ENCODE assay signal across 12 mouse cellular contexts in the genomic region with DNA sequence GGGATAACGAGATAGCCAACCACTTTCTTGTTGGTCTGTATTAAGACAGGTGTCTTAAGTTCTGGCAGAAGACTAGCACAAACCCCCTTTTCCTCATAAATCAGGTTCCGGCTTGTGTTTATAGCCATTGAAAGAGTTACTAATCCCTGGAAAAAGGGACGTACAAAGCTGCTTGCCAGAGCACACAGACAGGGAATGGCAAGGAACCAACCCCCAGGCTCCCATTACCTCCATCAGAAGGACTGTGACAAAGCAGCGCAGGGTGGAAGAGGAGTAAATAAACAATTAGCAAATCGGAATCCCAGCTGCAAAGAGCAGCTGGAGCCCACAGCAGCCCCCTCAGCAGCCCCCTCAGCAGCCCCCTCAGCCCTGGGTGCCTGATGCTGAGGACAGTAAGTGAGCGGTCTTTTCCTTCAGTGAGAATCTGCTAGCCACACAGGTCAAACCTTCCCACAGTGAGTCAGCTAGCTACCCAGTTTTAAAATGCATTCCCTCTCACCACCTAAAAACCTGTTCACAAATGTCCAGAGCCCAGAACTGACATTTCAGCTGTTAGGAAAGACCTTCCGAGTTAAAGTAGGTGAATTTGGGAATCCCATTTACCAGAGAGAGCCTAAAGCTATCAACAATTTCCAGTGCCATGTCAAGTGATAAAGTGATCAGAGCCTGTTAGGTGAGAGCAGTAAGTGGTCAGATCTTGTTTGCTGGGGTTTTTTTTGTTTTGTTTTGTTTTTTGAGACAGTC. TPM values are rescaled to one million over a fixed set of nuclear protein-coding genes. Genes with fewer than 3 reads are reported as not detected.
DNase-seq lines count a peak whose midpoint lies in the region; ATAC-seq and TF ChIP-seq lines count a peak whose summit lies in the region.
"Had no signal": no experiment of that assay in that cellular context is flagged by ENCODE, and none has a peak within 500 bp of the region (broad histone marks: within the 10 kb centered on the region; RNA-seq: fewer than 3 reads in every experiment).

No protein-coding gene starts in this region.

- no peak overlapping the region for H3K9ac ChIP-seq in hindbrain, embryonic 11.5 days (ENCODE audit: low read depth, low read length)
- no peak overlapping the region for H3K9ac ChIP-seq in hindbrain, postnatal 0 days (replicated peaks; ENCODE audit: low read length)
- H3K9ac ChIP-seq in neural tube, embryonic 13.5 days: no peak overlapping the region
- H3K9ac ChIP-seq in limb, embryonic 12.5 days (replicated peaks): no peak overlapping the region
- H3K9ac ChIP-seq in stomach, embryonic 16.5 days (ENCODE audit: low read length): no peak overlapping the region

- no peak for TF ChIP-seq CTCF in hindbrain, postnatal 0 days (IDR thresholded peaks at IDR 0.05; ENCODE audit: low read depth)

- peaks cover 10% of the 10 kb centered on the region for H3K27me3 ChIP-seq in hindbrain, embryonic 11.5 days (ENCODE audit: control insufficient read depth, insufficient read depth, low read length)
- H3K27me3 ChIP-seq in hindbrain, postnatal 0 days (ENCODE audit: insufficient read depth, low read length): no peaks in the 10 kb centered on the region
- peaks cover 47% of the 10 kb centered on the region for H3K27me3 ChIP-seq in neural tube, embryonic 13.5 days
- peaks cover 33% of the 10 kb centered on the region for H3K27me3 ChIP-seq in limb, embryonic 12.5 days
- no peaks in the 10 kb centered on the region for H3K27me3 ChIP-seq in stomach, embryonic 16.5 days (ENCODE audit: control insufficient read depth, insufficient read depth, low read length)

- peak; percentile 6 for DNase-seq in hindbrain, embryonic 11.5 days (ENCODE audit: low spot score)
- no peak for DNase-seq in hindbrain, postnatal 0 days (ENCODE audit: low spot score)
- no peak for DNase-seq in neural tube, embryonic 10.5 days (ENCODE audit: extremely low spot score, low spot score)
- DNase-seq in left cerebral cortex, postnatal 36 days (ENCODE audit: low spot score in 2 of 2): no peak
- no peak for DNase-seq in adrenal gland, adult (ENCODE audit: inconsistent age in 2 of 2, low spot score in 1 of 2)
- DNase-seq: lung, adult 2 months had no signal

- H3K9me3 ChIP-seq in hindbrain, embryonic 11.5 days (ENCODE audit: control insufficient read depth, low read length): no peaks in the 10 kb centered on the region
- no peaks in the 10 kb centered on the region for H3K9me3 ChIP-seq in hindbrain, postnatal 0 days (ENCODE audit: low read length)
- no peaks in the 10 kb centered on the region for H3K9me3 ChIP-seq in neural tube, embryonic 13.5 days
- H3K9me3 ChIP-seq in limb, embryonic 12.5 days: no peaks in the 10 kb centered on the region
- no peaks in the 10 kb centered on the region for H3K9me3 ChIP-seq in stomach, embryonic 16.5 days (replicated peaks; ENCODE audit: control insufficient read depth, low read length)

- H3K4me2 ChIP-seq in hindbrain, embryonic 11.5 days (replicated peaks; ENCODE audit: low read depth, low read length): no peak overlapping the region
- no peak overlapping the region for H3K4me2 ChIP-seq in hindbrain, postnatal 0 days (ENCODE audit: low read depth, low read length)
- peak overlapping the region; percentile 98; the same call in 1 of the 2 replicates for H3K4me2 ChIP-seq in neural tube, embryonic 13.5 days
- H3K4me2 ChIP-seq in limb, embryonic 12.5 days: peak overlapping the region; percentile 93; the same call in 1 of the 2 replicates
- H3K4me2 ChIP-seq in stomach, embryonic 16.5 days (ENCODE audit: low read depth, low read length): peak overlapping the region; percentile 76

- H3K4me3 ChIP-seq in hindbrain, embryonic 11.5 days (ENCODE audit: low read depth, low read length): no peak overlapping the region
- no peak overlapping the region for H3K4me3 ChIP-seq in hindbrain, postnatal 0 days (ENCODE audit: low read length)
- no peak overlapping the region for H3K4me3 ChIP-seq in neural tube, embryonic 13.5 days
- H3K4me3 ChIP-seq in limb, embryonic 12.5 days (replicated peaks): 0 out of 2 replicates have a peak overlapping the region, but pooled peaks have one; percentile 78
- peak overlapping the region; percentile 79 for H3K4me3 ChIP-seq in stomach, embryonic 16.5 days (replicated peaks; ENCODE audit: low read length)

- ATAC-seq in hindbrain, embryonic 11.5 days (ENCODE audit: low FRiP score): no peak
- ATAC-seq in hindbrain, postnatal 0 days: no peak
- no peak for ATAC-seq in neural tube, embryonic 13.5 days (ENCODE audit: low read depth)
- no peak for ATAC-seq in limb, embryonic 12.5 days (ENCODE audit: insufficient number of reproducible peaks, insufficient read depth, low FRiP score, low TSS enrichment, low read depth)
- ATAC-seq in stomach, embryonic 16.5 days (ENCODE audit: insufficient read depth, low FRiP score): no peak

- no peaks in the 10 kb centered on the region for H3K4me1 ChIP-seq in hindbrain, embryonic 11.5 days (replicated peaks; ENCODE audit: control insufficient read depth, insufficient read depth, low read length)
- no peaks in the 10 kb centered on the region for H3K4me1 ChIP-seq in hindbrain, postnatal 0 days (ENCODE audit: insufficient read depth, low read length)
- H3K4me1 ChIP-seq in neural tube, embryonic 13.5 days (replicated peaks): peaks cover 28% of the 10 kb centered on the region
- peaks cover 16% of the 10 kb centered on the region; the same call in 1 of the 2 replicates for H3K4me1 ChIP-seq in limb, embryonic 12.5 days (replicated peaks)
- H3K4me1 ChIP-seq in stomach, embryonic 16.5 days (ENCODE audit: control insufficient read depth, insufficient read depth, low read length): peaks cover 11% of the 10 kb centered on the region; the same call in 1 of the 2 replicates

- H3K27ac ChIP-seq in hindbrain, embryonic 11.5 days (ENCODE audit: low read depth, low read length): no peak overlapping the region
- no peak overlapping the region for H3K27ac ChIP-seq in hindbrain, postnatal 0 days
- no peak overlapping the region for H3K27ac ChIP-seq in neural tube, embryonic 13.5 days (replicated peaks)
- H3K27ac ChIP-seq in limb, embryonic 12.5 days: no peak overlapping the region
- no peak overlapping the region for H3K27ac ChIP-seq in stomach, embryonic 16.5 days (ENCODE audit: low read length)

- no peaks in the 10 kb centered on the region for H3K36me3 ChIP-seq in hindbrain, embryonic 11.5 days (ENCODE audit: control insufficient read depth, insufficient read depth, low read length)
- no peaks in the 10 kb centered on the region for H3K36me3 ChIP-seq in hindbrain, postnatal 0 days (ENCODE audit: insufficient read depth, low read length)
- H3K36me3 ChIP-seq in neural tube, embryonic 13.5 days: no peaks in the 10 kb centered on the region
- no peaks in the 10 kb centered on the region for H3K36me3 ChIP-seq in limb, embryonic 12.5 days
- no peaks in the 10 kb centered on the region for H3K36me3 ChIP-seq in stomach, embryonic 16.5 days (ENCODE audit: control insufficient read depth, insufficient read depth, low read length)

- 46% methylated on average over 7 of the region's 7 CpGs for WGBS in hindbrain, embryonic 11.5 days
- 41% methylated on average over 7 of the region's 7 CpGs for WGBS in hindbrain, postnatal 0 days
- WGBS in neural tube, embryonic 13.5 days: 27% methylated on average over 7 of the region's 7 CpGs
- 17% methylated on average over 7 of the region's 7 CpGs for WGBS in limb, embryonic 12.5 days
- 31% methylated on average over 7 of the region's 7 CpGs for WGBS in stomach, embryonic 16.5 days

- intact Hi-C loops in left cerebral cortex, postnatal 36 days (cut with DNase I): no loop called here

RNA-seq across cellular contexts. Expression of gene Depdc7, which starts 1.5 kb away (rescaled TPM):
- 2.4 TPM in 2 replicates for polyA plus RNA-seq in hindbrain, embryonic 11.5 days (2014; fragmentation: Nextera tagmentation; extraction: Ambion mirVana)
- 1.3 and 1.8 TPM in 2 replicates for total RNA-seq in hindbrain, postnatal 0 days (2014; rRNA removed)
- 0.59 and 1.2 TPM in 2 replicates for polyA plus RNA-seq in hindbrain, postnatal 0 days (2015; fragmentation: Nextera tagmentation; extraction: Ambion mirVana)
- 1.6 and 2.5 TPM in 2 replicates for polyA plus RNA-seq in neural tube, embryonic 13.5 days (2015; fragmentation: Nextera tagmentation; extraction: Ambion mirVana)
- 4.0 and 4.5 TPM in 2 replicates for polyA plus RNA-seq in limb, embryonic 12.5 days (2016; fragmentation: Nextera tagmentation; extraction: Ambion mirVana)
- polyA plus RNA-seq in stomach, embryonic 16.5 days (2015; fragmentation: Nextera tagmentation; extraction: Ambion mirVana): 14.1 and 14.8 TPM in 2 replicates
- 1 to 10 TPM in 1 of 2 experiments, under 1 TPM in 1; 0.96 to 1.7 TPM for total RNA-seq in left cerebral cortex, postnatal 36 days (2021)

RNA-seq across cellular contexts. Expression of gene Pin1rt1, which starts 25.0 kb away (rescaled TPM):
- not detected in 2 replicates for polyA plus RNA-seq in hindbrain, embryonic 11.5 days (2014; fragmentation: Nextera tagmentation; extraction: Ambion mirVana)
- not detected in 2 replicates for total RNA-seq in hindbrain, postnatal 0 days (2014; rRNA removed)
- not detected in 2 replicates for polyA plus RNA-seq in hindbrain, postnatal 0 days (2015; fragmentation: Nextera tagmentation; extraction: Ambion mirVana)
- 0.34 TPM in 1 of 2 replicates, not detected in the other for polyA plus RNA-seq in neural tube, embryonic 13.5 days (2015; fragmentation: Nextera tagmentation; extraction: Ambion mirVana)
- 0.24 TPM in 1 of 2 replicates, not detected in the other for polyA plus RNA-seq in limb, embryonic 12.5 days (2016; fragmentation: Nextera tagmentation; extraction: Ambion mirVana)
- 0.19 and 0.20 TPM in 2 replicates for polyA plus RNA-seq in stomach, embryonic 16.5 days (2015; fragmentation: Nextera tagmentation; extraction: Ambion mirVana)
- not detected for total RNA-seq in left cerebral cortex, postnatal 36 days (2021)
- total RNA-seq: layer of hippocampus, adult 18-20 months had no signal
- polyA plus RNA-seq: heart, postnatal 0 days; lung, adult 2 months; thymus, postnatal 0 days had no signal

RNA-seq across cellular contexts. Expression of gene Tcp11l1, which starts 29.2 kb away (rescaled TPM):
- 68.5 and 69.5 TPM in 2 replicates for polyA plus RNA-seq in hindbrain, embryonic 11.5 days (2014; fragmentation: Nextera tagmentation; extraction: Ambion mirVana)
- 27.0 and 46.5 TPM in 2 replicates for total RNA-seq in hindbrain, postnatal 0 days (2014; rRNA removed)
- 64.2 and 69.6 TPM in 2 replicates for polyA plus RNA-seq in hindbrain, postnatal 0 days (2015; fragmentation: Nextera tagmentation; extraction: Ambion mirVana)
- polyA plus RNA-seq in neural tube, embryonic 13.5 days (2015; fragmentation: Nextera tagmentation; extraction: Ambion mirVana): 65.0 and 68.4 TPM in 2 replicates
- polyA plus RNA-seq in limb, embryonic 12.5 days (2016; fragmentation: Nextera tagmentation; extraction: Ambion mirVana): 77.5 and 79.3 TPM in 2 replicates
- polyA plus RNA-seq in stomach, embryonic 16.5 days (2015; fragmentation: Nextera tagmentation; extraction: Ambion mirVana): 25.4 and 25.8 TPM in 2 replicates
- total RNA-seq in left cerebral cortex, postnatal 36 days (2021): 10 to 100 TPM; 38.5 to 40.7 TPM

Comparison
In these comparisons a context has a peak if more than half of its experiments do, and no peak if none do; other contexts are left out.
1. H3K4me2 ChIP-seq: peak in neural tube, embryonic 13.5 days (single experiment), limb, embryonic 12.5 days (single experiment) and stomach, embryonic 16.5 days (single experiment); none in hindbrain, embryonic 11.5 days (single experiment) and hindbrain, postnatal 0 days (single experiment).
2. H3K4me3 ChIP-seq: peak in limb, embryonic 12.5 days (single experiment) and stomach, embryonic 16.5 days (single experiment); none in hindbrain, embryonic 11.5 days (single experiment), hindbrain, postnatal 0 days (single experiment) and neural tube, embryonic 13.5 days (single experiment).